Mouse (Mus musculus): ENCODE data around the gene Lhfpl5.

Lhfpl5 gene

DNA sequence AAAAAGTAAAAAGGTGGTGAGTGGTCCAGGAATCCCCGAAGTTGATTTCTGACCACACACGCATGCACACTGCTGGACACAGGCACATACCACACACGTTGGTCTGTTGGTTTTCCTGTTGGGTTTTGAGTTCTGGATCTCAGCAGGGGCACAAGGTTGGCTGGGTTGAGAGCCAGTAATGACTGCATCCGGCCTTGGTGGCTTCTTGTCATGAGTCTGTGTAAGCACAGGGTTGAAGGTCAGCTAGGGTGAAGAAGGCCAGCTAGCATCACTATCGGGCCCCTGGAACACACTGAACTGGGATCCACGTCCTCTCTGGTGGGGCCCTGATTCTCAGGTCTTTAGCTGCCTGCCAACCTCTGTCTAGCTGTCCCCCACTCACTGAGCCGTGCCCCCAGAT lies 2.9 kb upstream of the Lhfpl5 start:
- no peak for DNase-seq (ENCODE audit: low read depth, low spot score)

DNA sequence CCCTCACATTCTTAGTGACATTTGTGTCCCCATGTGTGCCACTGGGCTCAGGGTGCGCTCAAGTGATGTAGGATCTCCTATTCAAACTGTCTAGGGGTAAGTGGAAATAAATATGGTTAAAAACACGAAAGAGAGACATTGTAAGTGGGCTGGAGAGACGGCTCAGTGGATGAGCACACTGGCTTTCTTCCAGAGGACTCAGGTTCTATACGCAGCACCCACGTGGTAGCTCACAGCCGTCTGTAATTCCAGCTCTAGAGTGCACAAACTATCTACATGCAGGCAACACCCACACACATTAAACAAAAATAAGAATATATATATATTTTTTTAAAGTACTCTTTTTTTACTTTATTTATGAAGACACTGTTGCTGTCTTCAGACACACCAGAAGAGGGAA lies 2.5 kb upstream of the Lhfpl5 start:
- DNase-seq (ENCODE audit: low read depth, low spot score), result no peak

- DNase-seq (ENCODE audit: low read depth, low spot score), result no peak
Measured at GRCm38 (mm10) chr17:28580396-28580795, 5.0 kb downstream of the Lhfpl5 start.

DNA sequence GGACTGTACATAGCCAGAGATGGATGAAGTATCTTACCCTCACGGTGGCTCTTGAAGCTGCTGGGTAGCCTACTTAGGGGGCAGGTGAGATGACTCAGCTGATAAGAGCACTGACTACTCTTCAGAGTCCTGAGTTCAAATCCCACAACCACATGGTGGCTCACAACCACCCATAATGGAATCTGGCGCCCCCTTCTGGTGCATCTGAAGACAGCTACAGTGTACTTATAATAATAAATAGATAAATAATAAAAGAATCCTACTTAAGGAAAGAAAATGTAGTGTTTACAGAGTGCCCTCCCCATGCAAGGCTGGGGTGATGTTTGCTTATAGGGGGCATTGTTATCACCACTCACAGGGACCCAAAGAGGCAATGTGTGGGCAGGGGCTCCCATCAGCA lies 5.6 kb downstream of the Lhfpl5 start:
- no peak for DNase-seq (ENCODE audit: low read depth, low spot score)

- no peak for DNase-seq (ENCODE audit: low read depth, low spot score)
Measured at GRCm38 (mm10) chr17:28586509-28586908, 11.1 kb downstream of the Lhfpl5 start.

DNA sequence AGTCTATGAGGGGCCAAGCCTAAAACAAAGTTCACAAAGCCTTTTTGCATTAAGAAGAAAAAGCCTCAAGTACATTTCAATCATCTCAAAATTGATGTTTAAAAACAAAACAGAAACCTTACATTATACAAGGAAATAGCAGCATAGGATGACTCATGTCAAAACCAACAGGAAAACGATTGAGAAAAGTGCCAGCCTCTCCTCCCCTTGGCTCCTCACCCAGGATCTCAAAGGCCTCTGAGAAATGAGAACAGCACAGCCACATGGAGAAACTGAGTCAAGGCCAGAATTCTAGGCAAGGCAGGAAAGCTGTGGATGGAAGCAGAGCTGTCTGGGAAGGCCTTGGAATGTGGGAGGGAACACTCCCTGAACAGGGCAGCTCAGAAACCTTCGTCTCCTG lies 13.2 kb downstream of the Lhfpl5 start:
- DNase-seq (ENCODE audit: low read depth, low spot score), result no peak

DNA sequence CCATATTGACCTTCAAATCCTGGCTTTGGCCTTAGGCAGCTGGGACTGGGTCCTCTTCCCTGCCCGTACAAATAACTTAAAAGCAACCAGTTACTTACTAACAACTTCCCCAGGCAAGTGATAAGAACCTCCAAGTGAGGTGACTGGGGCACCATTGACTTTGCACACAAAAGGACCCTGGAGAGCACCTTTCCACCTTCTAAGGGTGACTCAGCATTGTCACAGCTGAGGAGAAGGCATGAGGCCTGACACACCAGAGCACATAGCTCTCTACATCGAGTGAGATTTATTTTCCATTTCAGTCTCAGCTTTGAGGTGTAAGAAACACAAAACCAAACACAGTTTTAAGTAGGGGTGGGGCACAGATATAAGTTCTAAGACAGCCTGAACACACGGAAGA lies 15.2 kb downstream of the Lhfpl5 start:
- DNase-seq (ENCODE audit: low read depth, low spot score), result no peak

GRCm38 (mm10) chr17:28591476-28591875 lies 16.0 kb downstream of the Lhfpl5 start:
- no peak for DNase-seq (ENCODE audit: low read depth, low spot score)

DNA sequence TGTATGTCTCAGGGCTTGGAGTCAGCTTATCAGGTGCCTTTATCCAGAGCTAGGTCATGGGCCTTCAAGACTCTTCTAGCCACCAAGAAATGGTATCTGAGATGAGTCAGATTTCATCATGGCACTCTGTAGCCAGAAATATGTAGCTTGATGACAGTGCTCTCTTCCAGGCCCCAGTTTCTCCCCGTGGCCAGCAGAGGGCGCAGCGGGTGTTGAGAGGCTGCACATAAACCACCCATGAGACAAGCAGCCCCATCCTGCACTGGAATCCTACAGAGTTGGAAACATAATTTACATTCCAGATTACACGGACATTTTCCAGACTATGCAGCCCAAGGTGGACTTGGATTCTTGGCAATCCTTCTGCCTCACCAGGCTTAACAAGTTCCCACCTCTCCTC lies 17.6 kb downstream of the Lhfpl5 start:
- DNase-seq (ENCODE audit: low read depth, low spot score), result peak; percentile 50

- DNase-seq (ENCODE audit: low read depth, low spot score), result no peak
Measured at GRCm38 (mm10) chr17:28593965-28594364, 18.5 kb downstream of the Lhfpl5 start.

DNA sequence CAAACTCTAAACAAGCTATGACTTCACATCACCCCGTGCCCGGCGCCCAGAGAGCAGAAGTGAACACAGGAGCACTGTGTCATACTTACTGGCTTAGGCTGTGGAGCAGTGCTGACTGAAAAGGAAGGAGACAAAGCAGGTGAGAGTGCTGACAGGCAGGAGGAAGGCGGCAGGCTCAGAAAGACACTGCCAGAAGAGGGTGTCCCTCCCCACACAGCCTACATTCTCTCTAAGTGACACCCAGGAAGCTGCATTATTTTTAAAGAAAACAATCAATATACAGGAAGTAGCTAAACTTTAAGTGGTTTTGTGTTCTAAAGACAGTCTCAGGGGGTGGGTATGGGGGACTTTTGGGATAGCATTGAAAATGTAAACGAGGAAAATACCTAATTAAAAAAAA lies 25.3 kb downstream of the Lhfpl5 start:
- DNase-seq (ENCODE audit: low read depth, low spot score), result no peak

DNA sequence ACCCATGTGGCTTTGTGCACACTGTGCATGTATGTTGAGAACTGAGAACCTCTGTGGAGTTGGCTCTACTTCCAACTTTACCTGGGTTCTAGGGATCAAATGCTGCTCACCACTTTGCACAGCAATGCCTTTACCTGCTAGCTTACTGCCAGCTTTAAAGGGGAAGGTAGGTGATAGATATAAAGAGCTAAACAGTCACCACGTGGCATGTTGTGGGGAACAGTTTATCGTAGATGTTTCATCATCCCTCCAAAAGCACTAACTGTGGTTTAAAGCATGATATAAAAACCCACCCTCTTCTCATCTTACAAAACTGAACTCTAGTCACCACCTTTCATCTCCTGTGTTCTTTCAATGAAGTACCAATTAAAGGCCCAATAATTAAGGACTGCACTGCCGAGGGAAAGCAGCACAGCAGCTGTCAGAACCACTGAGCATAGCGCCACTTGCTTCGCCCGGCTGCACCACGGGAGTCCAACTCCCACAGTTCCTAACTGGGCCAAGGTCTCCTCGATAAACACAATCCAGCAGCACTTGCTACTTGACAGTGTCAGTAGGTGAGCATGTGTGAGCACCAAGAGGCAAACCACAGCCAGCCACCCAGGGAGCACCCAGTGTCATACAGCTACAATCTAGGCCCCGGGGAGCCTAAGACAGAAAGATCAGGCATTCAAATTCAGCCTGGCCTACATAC lies 26.3 kb downstream of the Lhfpl5 start:
- no peak for DNase-seq (ENCODE audit: low read depth, low spot score)

- no peak for DNase-seq (ENCODE audit: low read depth, low spot score)
Measured at GRCm38 (mm10) chr17:28609543-28609942, 34.1 kb downstream of the Lhfpl5 start.

- no peak for DNase-seq (ENCODE audit: low read depth, low spot score)
Measured at GRCm38 (mm10) chr17:28612603-28613002, 37.2 kb downstream of the Lhfpl5 start.

- DNase-seq (ENCODE audit: low read depth, low spot score), result no peak
Measured at GRCm38 (mm10) chr17:28613096-28613495, 37.7 kb downstream of the Lhfpl5 start.

DNA sequence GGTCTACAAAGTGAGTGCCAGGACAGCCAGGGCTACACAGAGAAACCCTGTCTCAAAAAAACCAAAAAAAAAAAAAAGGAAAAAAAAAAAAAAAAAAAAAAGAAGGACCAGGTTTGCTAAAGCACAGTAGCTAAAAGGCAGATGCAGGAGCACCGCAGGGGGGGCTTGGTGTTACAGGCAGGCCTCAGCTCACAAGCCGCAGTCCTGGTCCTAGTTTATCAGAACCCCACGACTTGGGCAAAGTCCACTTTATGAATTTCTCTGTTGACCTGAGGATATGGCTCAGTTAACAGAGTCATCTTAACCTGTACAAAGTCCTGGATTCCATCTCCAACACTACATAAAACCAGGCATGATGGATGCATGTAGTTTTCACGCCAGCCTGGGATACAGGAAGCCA lies 39.9 kb downstream of the Lhfpl5 start:
- no peak for DNase-seq (ENCODE audit: low read depth, low spot score)

DNA sequence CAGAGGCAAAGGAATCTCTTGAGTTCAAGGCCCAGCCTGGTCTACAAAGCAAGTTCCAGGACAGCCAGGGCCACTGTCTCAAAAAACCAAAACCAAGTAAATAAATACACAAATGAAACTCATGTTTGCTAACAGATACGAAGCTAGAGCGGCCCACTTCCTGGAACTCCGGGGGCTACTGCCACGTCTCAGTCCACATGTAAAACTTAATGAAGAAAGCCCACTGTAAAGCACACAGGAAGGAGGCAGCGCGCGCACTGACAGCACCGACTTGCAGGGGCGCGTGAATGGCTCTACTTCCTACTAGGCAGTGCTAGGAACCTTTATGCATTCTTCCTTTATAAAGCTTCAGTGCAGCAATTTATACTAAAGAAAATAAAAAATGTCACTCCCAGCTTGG lies 42.2 kb downstream of the Lhfpl5 start:
- DNase-seq (ENCODE audit: low read depth, low spot score), result no peak

GRCm38 (mm10) chr17:28618124-28618523 lies 42.7 kb downstream of the Lhfpl5 start:
- no peak for DNase-seq (ENCODE audit: low read depth, low spot score)

DNA sequence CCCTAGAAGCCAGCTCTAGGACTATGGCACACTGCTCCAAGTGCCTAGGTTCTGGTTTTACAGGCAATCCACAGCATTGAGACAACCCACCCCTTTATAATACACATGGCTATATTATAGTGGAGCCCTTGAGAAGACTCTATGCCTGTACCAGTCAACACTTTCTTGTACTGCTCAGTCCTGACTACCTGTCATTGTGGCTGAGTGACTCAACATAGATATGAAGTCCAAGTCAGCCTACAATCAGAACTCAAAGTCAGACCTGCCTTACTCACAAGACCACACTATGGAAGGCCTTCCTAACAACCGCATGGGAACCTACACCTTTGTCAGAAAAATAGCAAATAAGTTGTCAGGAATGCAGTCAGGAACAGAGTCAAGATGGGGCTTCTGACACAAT lies 43.3 kb downstream of the Lhfpl5 start:
- DNase-seq (ENCODE audit: low read depth, low spot score), result no peak

GRCm38 (mm10) chr17:28621381-28622299 lies 46.2 kb downstream of the Lhfpl5 start:
- DNase-seq (ENCODE audit: low read depth, low spot score), result peak; percentile 28

- DNase-seq (ENCODE audit: low read depth, low spot score), result peak; percentile 77
Measured at GRCm38 (mm10) chr17:28622300-28622759, 46.9 kb downstream of the Lhfpl5 start, which contains the start of gene Srpk1. Gene Srpk1 (minus strand): TSS chr17:28622709.

- no peak for DNase-seq (ENCODE audit: low read depth, low spot score)
Measured at GRCm38 (mm10) chr17:28624841-28625240, 49.4 kb downstream of the Lhfpl5 start.

GRCm38 (mm10) chr17:28625327-28625726 lies 49.9 kb downstream of the Lhfpl5 start:
- DNase-seq (ENCODE audit: low read depth, low spot score), result no peak

Data from retina, adult 2 months (tissue).